Mouse (Mus musculus): ENCODE measurements around the gene Eef1g.

- TF ChIP-seq CTCF (IDR thresholded peaks at IDR 0.05; ENCODE audit: extremely low read depth, insufficient read depth, insufficient read length, insufficient replicate concordance) = no peak
- no peak for TF ChIP-seq POLR2A (IDR thresholded peaks at IDR 0.05; ENCODE audit: low read depth, low read length)
Measured at GRCm38 (mm10) chr19:8930771-8931170, 36.1 kb upstream of the Eef1g start.
